Mouse (Mus musculus): ENCODE results near the gene Extl1.

- no peak for TF ChIP-seq CTCF (IDR thresholded peaks at IDR 0.05; ENCODE audit: low read depth)
- no peak for TF ChIP-seq EP300 (optimal IDR thresholded peaks at IDR 0.05)
These were observed 71.9 kb downstream of the Extl1 start for GRCm38 (mm10) chr4:134311784-134312183.
